Mouse (Mus musculus) cortical plate, adult 2 months (tissue): ENCODE measurements around the gene Gprin1.

Source experiments
- CTCF ChIP-seq: fragments of 200-500 bp; IDR thresholded peaks from 2 replicates; pipeline ENCODE4 v1.5.1; 2011; ENCODE audit warnings: mild to moderate bottlenecking, control low read depth, low read length; ENCODE audit not compliant: insufficient read depth; ENCODE audit errors: extremely low read depth
- POLR2A ChIP-seq: fragments of 200-500 bp; IDR thresholded peaks from 2 replicates; pipeline ENCODE4 v1.6.1; 2011; ENCODE audit warnings: mild to moderate bottlenecking, low read length, control low read depth; ENCODE audit not compliant: insufficient read depth; ENCODE audit errors: extremely low read depth

DNA sequence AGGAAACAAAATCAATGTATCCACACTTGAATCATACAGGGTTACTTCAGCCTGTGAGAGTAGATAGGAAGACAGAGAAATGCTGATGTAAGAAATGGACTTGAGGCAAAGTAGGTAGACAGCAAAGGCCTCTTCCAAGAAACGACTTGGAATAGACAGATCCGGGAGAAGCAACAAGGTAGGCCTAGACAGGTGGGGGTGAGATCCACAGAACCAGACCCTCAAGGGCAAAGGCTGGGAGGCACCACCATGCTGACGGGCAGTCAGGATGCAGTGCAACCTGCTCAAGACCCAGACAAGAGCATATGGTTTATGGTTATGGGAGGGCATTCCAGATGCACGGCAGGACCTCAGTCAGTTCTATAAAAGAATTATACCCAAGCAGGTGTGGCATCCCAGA lies 17.3 kb upstream of the Gprin1 start:
- TF ChIP-seq CTCF (no peak), POLR2A (no peak)
